Mouse (Mus musculus): ENCODE data around the gene Olfr914. TPM values are rescaled to one million over a fixed set of nuclear protein-coding genes. Genes with fewer than 3 reads are reported as not detected.

The Olfr914 gene
- polyA plus RNA-seq (2015; fragmentation: Illumina TruSeq; extraction: RNeasy Lipid Tissue Mini Kit (QIAGEN cat#74804); ENCODE audit: insufficient read depth, low read depth, low replicate concordance), result not detected

GRCm38 (mm10) chr9:38604802-38605201 is at the start of gene Olfr914:
TSS of gene Olfr914 (plus strand) at chr9:38605102.

GRCm38 (mm10) chr9:38579878-38580277 is 25.0 kb upstream of the Olfr914 start, which contains the start of gene Olfr912:
TSS of gene Olfr912 (plus strand) at chr9:38580178.

GRCm38 (mm10) chr9:38592459-38592858 is 12.4 kb upstream of the Olfr914 start, which contains the start of gene Olfr913:
TSS of gene Olfr913 (plus strand) at chr9:38592759.

GRCm38 (mm10) chr9:38659775-38660174 is 54.9 kb downstream of the Olfr914 start, which contains the start of gene Olfr916:
TSS of gene Olfr916 (minus strand) at chr9:38659875.

Other genes with a start within 250 kb of the Olfr914 start
- gene Olfr250, start 238.2 kb upstream of the Olfr914 start, polyA plus RNA-seq (2015; fragmentation: Illumina TruSeq; extraction: RNeasy Lipid Tissue Mini Kit (QIAGEN cat#74804); ENCODE audit: insufficient read depth, low read depth, low replicate concordance), result not detected
- gene Olfr251, start 228.0 kb upstream of the Olfr914 start, polyA plus RNA-seq (2015; fragmentation: Illumina TruSeq; extraction: RNeasy Lipid Tissue Mini Kit (QIAGEN cat#74804); ENCODE audit: insufficient read depth, low read depth, low replicate concordance), result not detected
- not detected for gene Olfr147, start 203.4 kb upstream of the Olfr914 start, polyA plus RNA-seq (2015; fragmentation: Illumina TruSeq; extraction: RNeasy Lipid Tissue Mini Kit (QIAGEN cat#74804); ENCODE audit: insufficient read depth, low read depth, low replicate concordance)
- gene Olfr901, start 175.6 kb upstream of the Olfr914 start, polyA plus RNA-seq (2015; fragmentation: Illumina TruSeq; extraction: RNeasy Lipid Tissue Mini Kit (QIAGEN cat#74804); ENCODE audit: insufficient read depth, low read depth, low replicate concordance), result not detected
- not detected for gene Olfr902, start 157.4 kb upstream of the Olfr914 start, polyA plus RNA-seq (2015; fragmentation: Illumina TruSeq; extraction: RNeasy Lipid Tissue Mini Kit (QIAGEN cat#74804); ENCODE audit: insufficient read depth, low read depth, low replicate concordance)
- not detected for gene Olfr904, start 142.0 kb upstream of the Olfr914 start, polyA plus RNA-seq (2015; fragmentation: Illumina TruSeq; extraction: RNeasy Lipid Tissue Mini Kit (QIAGEN cat#74804); ENCODE audit: insufficient read depth, low read depth, low replicate concordance)
- not detected for gene Olfr905, start 134.0 kb upstream of the Olfr914 start, polyA plus RNA-seq (2015; fragmentation: Illumina TruSeq; extraction: RNeasy Lipid Tissue Mini Kit (QIAGEN cat#74804); ENCODE audit: insufficient read depth, low read depth, low replicate concordance)
- gene Olfr906, start 118.0 kb upstream of the Olfr914 start, polyA plus RNA-seq (2015; fragmentation: Illumina TruSeq; extraction: RNeasy Lipid Tissue Mini Kit (QIAGEN cat#74804); ENCODE audit: insufficient read depth, low read depth, low replicate concordance), result not detected
- not detected for gene Olfr907, start 109.3 kb upstream of the Olfr914 start, polyA plus RNA-seq (2015; fragmentation: Illumina TruSeq; extraction: RNeasy Lipid Tissue Mini Kit (QIAGEN cat#74804); ENCODE audit: insufficient read depth, low read depth, low replicate concordance)
- not detected for gene Olfr911-ps1, start 83.5 kb upstream of the Olfr914 start, polyA plus RNA-seq (2015; fragmentation: Illumina TruSeq; extraction: RNeasy Lipid Tissue Mini Kit (QIAGEN cat#74804); ENCODE audit: insufficient read depth, low read depth, low replicate concordance)
- not detected for gene Olfr910, start 67.3 kb upstream of the Olfr914 start, polyA plus RNA-seq (2015; fragmentation: Illumina TruSeq; extraction: RNeasy Lipid Tissue Mini Kit (QIAGEN cat#74804); ENCODE audit: insufficient read depth, low read depth, low replicate concordance)
- not detected for gene Olfr912, start 24.9 kb upstream of the Olfr914 start, polyA plus RNA-seq (2015; fragmentation: Illumina TruSeq; extraction: RNeasy Lipid Tissue Mini Kit (QIAGEN cat#74804); ENCODE audit: insufficient read depth, low read depth, low replicate concordance)
- gene Olfr913, start 12.3 kb upstream of the Olfr914 start, polyA plus RNA-seq (2015; fragmentation: Illumina TruSeq; extraction: RNeasy Lipid Tissue Mini Kit (QIAGEN cat#74804); ENCODE audit: insufficient read depth, low read depth, low replicate concordance), result not detected
- not detected for gene Olfr916, start 54.8 kb downstream of the Olfr914 start, polyA plus RNA-seq (2015; fragmentation: Illumina TruSeq; extraction: RNeasy Lipid Tissue Mini Kit (QIAGEN cat#74804); ENCODE audit: insufficient read depth, low read depth, low replicate concordance)
- gene Olfr917, start 60.7 kb downstream of the Olfr914 start, polyA plus RNA-seq (2015; fragmentation: Illumina TruSeq; extraction: RNeasy Lipid Tissue Mini Kit (QIAGEN cat#74804); ENCODE audit: insufficient read depth, low read depth, low replicate concordance), result not detected
- not detected for gene Olfr918, start 69.5 kb downstream of the Olfr914 start, polyA plus RNA-seq (2015; fragmentation: Illumina TruSeq; extraction: RNeasy Lipid Tissue Mini Kit (QIAGEN cat#74804); ENCODE audit: insufficient read depth, low read depth, low replicate concordance)
- not detected for gene Olfr919, start 98.6 kb downstream of the Olfr914 start, polyA plus RNA-seq (2015; fragmentation: Illumina TruSeq; extraction: RNeasy Lipid Tissue Mini Kit (QIAGEN cat#74804); ENCODE audit: insufficient read depth, low read depth, low replicate concordance)
- 11.3 TPM for gene Vwa5a, start 113.2 kb downstream of the Olfr914 start, polyA plus RNA-seq (2015; fragmentation: Illumina TruSeq; extraction: RNeasy Lipid Tissue Mini Kit (QIAGEN cat#74804); ENCODE audit: insufficient read depth, low read depth, low replicate concordance)
- gene Olfr920, start 147.2 kb downstream of the Olfr914 start, polyA plus RNA-seq (2015; fragmentation: Illumina TruSeq; extraction: RNeasy Lipid Tissue Mini Kit (QIAGEN cat#74804); ENCODE audit: insufficient read depth, low read depth, low replicate concordance), result not detected
- not detected for gene Olfr921, start 168.0 kb downstream of the Olfr914 start, polyA plus RNA-seq (2015; fragmentation: Illumina TruSeq; extraction: RNeasy Lipid Tissue Mini Kit (QIAGEN cat#74804); ENCODE audit: insufficient read depth, low read depth, low replicate concordance)
- gene Olfr922, start 209.5 kb downstream of the Olfr914 start, polyA plus RNA-seq (2015; fragmentation: Illumina TruSeq; extraction: RNeasy Lipid Tissue Mini Kit (QIAGEN cat#74804); ENCODE audit: insufficient read depth, low read depth, low replicate concordance), result not detected
- gene Olfr923, start 221.4 kb downstream of the Olfr914 start, polyA plus RNA-seq (2015; fragmentation: Illumina TruSeq; extraction: RNeasy Lipid Tissue Mini Kit (QIAGEN cat#74804); ENCODE audit: insufficient read depth, low read depth, low replicate concordance), result not detected
- not detected for gene Olfr924, start 239.3 kb downstream of the Olfr914 start, polyA plus RNA-seq (2015; fragmentation: Illumina TruSeq; extraction: RNeasy Lipid Tissue Mini Kit (QIAGEN cat#74804); ENCODE audit: insufficient read depth, low read depth, low replicate concordance)
- not detected for gene Olfr26, start 250.0 kb downstream of the Olfr914 start, polyA plus RNA-seq (2015; fragmentation: Illumina TruSeq; extraction: RNeasy Lipid Tissue Mini Kit (QIAGEN cat#74804); ENCODE audit: insufficient read depth, low read depth, low replicate concordance)